Mouse (Mus musculus) cortical plate, adult 2 months (tissue): ENCODE data around the gene Fgfr1op2.

Experiments
- CTCF ChIP-seq: fragments of 200-500 bp; IDR thresholded peaks from 2 replicates; pipeline ENCODE4 v1.5.1; 2011; ENCODE audit warnings: mild to moderate bottlenecking, control low read depth, low read length; ENCODE audit not compliant: insufficient read depth; ENCODE audit errors: extremely low read depth
- POLR2A ChIP-seq: fragments of 200-500 bp; IDR thresholded peaks from 2 replicates; pipeline ENCODE4 v1.6.1; 2011; ENCODE audit warnings: mild to moderate bottlenecking, low read length, control low read depth; ENCODE audit not compliant: insufficient read depth; ENCODE audit errors: extremely low read depth

- TF ChIP-seq POLR2A (no peak), CTCF (no peak)
These were observed 4.9 kb upstream of the Fgfr1op2 start for GRCm38 (mm10) chr6:146572073-146572472.
